Mouse (Mus musculus) heart, postnatal 0 days (tissue): Measurements from ENCODE around the gene Aspscr1. TPM values are rescaled to one million over a fixed set of nuclear protein-coding genes. Genes with fewer than 3 reads are reported as not detected.
"Not testable (repeated sequence)": the region's sequence is repeated elsewhere in the genome, so short reads cannot be mapped to it uniquely, and the experiment has no call there.

Experiments used
- ATAC-seq: fragments of 200-750 bp; cut with Nextera tagmentation; 2 replicates; pipeline ENCODE4 v1.8.0; 2017; ENCODE audit warnings: low read depth, moderate number of reproducible peaks, moderate library complexity; ENCODE audit not compliant: insufficient read depth
- DNase-seq: peaks from one replicate; pipeline ENCODE4 v3.0.0-alpha.2; 2016; ENCODE audit warnings: low spot score
- H3K27ac ChIP-seq: fragments of 300-500 bp; sonication (generic); 2 replicates; pipeline ENCODE4 v1.5.1; 2014; ENCODE audit warnings: low read depth, mild to moderate bottlenecking
- H3K27me3 ChIP-seq: fragments of 300-500 bp; sonication (generic); 2 replicates; pipeline ENCODE4 v1.6.1; 2014; ENCODE audit warnings: low read length, mixed read lengths; ENCODE audit not compliant: control insufficient read depth, insufficient read depth
- H3K36me3 ChIP-seq: fragments of 300-500 bp; sonication (generic); replicated peaks from 2 replicates; pipeline ENCODE4 v1.6.1; 2014; ENCODE audit warnings: low read length, mixed read lengths; ENCODE audit not compliant: control insufficient read depth, insufficient read depth
- H3K4me1 ChIP-seq: fragments of 300-500 bp; sonication (generic); 2 replicates; pipeline ENCODE4 v1.6.1; 2014; ENCODE audit warnings: antibody characterized with exemption; ENCODE audit not compliant: control insufficient read depth, insufficient read depth
- H3K4me2 ChIP-seq: fragments of 300-500 bp; sonication (generic); 2 replicates; pipeline ENCODE4 v1.6.1; 2014; ENCODE audit warnings: low read depth, mild to moderate bottlenecking, low read length, moderate library complexity
- H3K4me3 ChIP-seq: fragments of 300-500 bp; sonication (generic); 2 replicates; pipeline ENCODE4 v1.5.1; 2014; ENCODE audit warnings: low read depth, low read length
- H3K9ac ChIP-seq: fragments of 300-500 bp; sonication (generic); replicated peaks from 2 replicates; pipeline ENCODE4 v1.6.1; 2014; ENCODE audit warnings: low read depth, low read length, mixed read lengths
- H3K9me3 ChIP-seq: fragments of 300-500 bp; sonication (generic); replicated peaks from 2 replicates; pipeline ENCODE4 v1.6.1; 2016; ENCODE audit warnings: low read length; ENCODE audit not compliant: control insufficient read depth
- CTCF ChIP-seq: IDR thresholded peaks from 2 replicates; pipeline ENCODE4 v1.5.1; 2016; ENCODE audit warnings: antibody characterized with exemption, control low read depth, low read depth
- EP300 ChIP-seq: IDR thresholded peaks from 2 replicates; pipeline ENCODE4 v1.6.1; 2016; ENCODE audit warnings: antibody characterized with exemption, low read depth
- WGBS: fragments of 180-500 bp; shearing (Covaris S2); extraction: QIAGEN DNeasy Blood & Tissue Kit; methylation state at CpG from one replicate; pipeline ENCODE4 v1.1.7; 2014; 5-methylcytosine and 5-hydroxymethylcytosine counted together
- polyA plus RNA-seq: library from polyadenylated mRNA; unstranded; fragments of >200 nt; fragmentation: Nextera tagmentation; extraction: Ambion mirVana; gene quantifications from 2 replicates; pipeline ENCODE4 v1.2.1, GENCODE M21; 2015
- total RNA-seq: library from RNA; depleted of rRNA; stranded (reverse); fragments of >200 nt; gene quantifications from 2 replicates; pipeline ENCODE4 v1.2.3, GENCODE M21; 2014; ENCODE audit warnings: low replicate concordance

The Aspscr1 gene
- total and polyA plus RNA-seq, 2 experiments from 2014 or later: 87.9 to 146 TPM

DNA sequence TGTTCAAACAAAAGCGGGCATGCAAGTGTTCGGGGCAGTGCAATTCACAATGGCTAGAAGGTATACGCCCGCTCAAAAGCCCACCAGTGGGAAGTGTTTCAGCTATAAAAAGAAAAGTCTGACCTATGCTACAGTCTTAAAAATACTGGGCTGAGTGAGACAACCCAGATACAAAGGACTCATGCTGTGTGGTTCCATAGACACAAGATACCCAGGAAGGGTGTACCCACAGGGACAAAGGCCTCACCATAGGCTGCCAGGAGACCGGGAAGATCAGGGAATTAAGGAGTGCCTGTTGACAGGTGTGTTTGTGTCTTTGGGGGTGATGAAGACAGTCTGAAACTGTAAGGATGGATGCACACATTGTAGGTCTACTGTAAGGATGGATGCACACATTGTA lies 9.1 kb upstream of the Aspscr1 start:
- WGBS: 88% methylated on average over 5 of the region's 5 CpGs
- TF ChIP-seq EP300 (no peak), CTCF (no peak)
- Histone ChIP-seq H3K9me3 (no peaks in the 10 kb centered on the region), H3K4me3 (no peak overlapping the region), H3K4me1 (peaks cover 12% of the 10 kb centered on the region), H3K36me3 (no peaks in the 10 kb centered on the region), H3K27ac (no peak overlapping the region), H3K9ac (no peak overlapping the region), H3K27me3 (peaks cover 60% of the 10 kb centered on the region), H3K4me2 (no peak overlapping the region)
- ATAC-seq (no peak), DNase-seq (no peak)

GRCm38 (mm10) chr11:120665406-120665805 lies 7.4 kb upstream of the Aspscr1 start:
- DNase-seq: no peak
- 53% methylated on average over 3 of the region's 3 CpGs for WGBS
- Histone ChIP-seq H3K27me3 (peaks cover 43% of the 10 kb centered on the region), H3K9ac (no peak overlapping the region), H3K36me3 (no peaks in the 10 kb centered on the region), H3K9me3 (no peaks in the 10 kb centered on the region), H3K27ac (no peak overlapping the region), H3K4me2 (no peak overlapping the region), H3K4me1 (peaks cover 8% of the 10 kb centered on the region), H3K4me3 (no peak overlapping the region)
- peak; percentile 47 for ATAC-seq
- TF ChIP-seq EP300 (no peak), CTCF (no peak)

DNA sequence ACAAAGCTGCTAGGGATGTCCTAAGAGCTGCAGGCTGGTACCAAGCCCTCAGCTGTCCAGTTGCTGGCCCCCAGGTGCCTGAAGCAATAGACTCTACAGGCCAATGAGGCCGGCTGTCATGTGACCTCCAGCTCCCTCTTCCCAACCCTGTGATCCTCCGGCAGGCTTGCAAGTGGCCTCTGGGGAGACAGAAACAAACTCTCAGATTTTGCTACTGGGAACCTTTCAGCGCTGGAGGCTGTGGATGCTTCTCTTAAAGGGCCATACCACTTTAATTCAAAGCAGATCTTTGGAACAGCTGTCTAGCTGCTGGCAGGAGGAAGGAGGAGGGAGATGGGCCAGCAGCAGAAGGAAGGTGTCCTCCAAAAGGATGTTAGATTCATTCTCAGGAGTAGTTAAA lies 6.2 kb upstream of the Aspscr1 start:
- 13% methylated on average over 3 of the region's 3 CpGs for WGBS
- DNase-seq: no peak
- Histone ChIP-seq H3K4me3 (no peak overlapping the region), H3K4me1 (no peaks in the 10 kb centered on the region; the same call in 1 of the 2 replicates), H3K9ac (no peak overlapping the region), H3K4me2 (no peak overlapping the region), H3K27me3 (peaks cover 31% of the 10 kb centered on the region), H3K36me3 (no peaks in the 10 kb centered on the region), H3K27ac (no peak overlapping the region), H3K9me3 (no peaks in the 10 kb centered on the region)
- no peak for ATAC-seq
- no peak for TF ChIP-seq EP300
- TF ChIP-seq CTCF: no peak

GRCm38 (mm10) chr11:120673594-120674122 lies 885 bp downstream of the Aspscr1 start:
- Histone ChIP-seq H3K27me3 (no peaks in the 10 kb centered on the region), H3K4me3 (peak overlapping the region; percentile 92), H3K9me3 (no peaks in the 10 kb centered on the region), H3K9ac (peak overlapping the region; percentile 72), H3K36me3 (peaks cover 23% of the 10 kb centered on the region), H3K27ac (peak overlapping the region; percentile 87), H3K4me1 (peaks cover 12% of the 10 kb centered on the region), H3K4me2 (peak overlapping the region; percentile 75)
- 33% methylated on average over 12 of the region's 12 CpGs for WGBS
- DNase-seq (no peak), ATAC-seq (peak; percentile 3; the same call in 1 of the 2 replicates)
- TF ChIP-seq EP300 (no peak), CTCF (no peak)

DNA sequence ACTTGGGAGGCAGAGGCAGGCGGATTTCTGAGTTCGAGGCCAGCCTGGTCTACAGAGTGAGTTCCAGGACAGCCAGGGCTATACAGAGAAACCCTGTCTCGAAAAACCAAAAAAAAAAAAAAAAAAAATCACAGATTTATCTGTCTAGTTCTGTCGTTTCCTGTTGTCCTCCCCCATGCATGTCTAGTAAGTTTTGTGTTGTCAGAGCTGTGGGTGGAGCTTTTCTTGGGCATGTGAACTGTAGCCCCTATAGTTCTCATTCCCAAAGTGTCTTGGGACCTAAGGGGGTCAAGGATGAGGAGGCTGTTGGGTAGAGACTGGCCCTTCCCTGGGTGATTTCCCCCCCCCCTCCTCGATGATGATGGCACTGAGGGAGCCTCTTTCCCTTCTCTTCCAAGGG lies 3.1 kb downstream of the Aspscr1 start:
- not testable (repeated sequence) for H3K27ac ChIP-seq, H3K4me2 ChIP-seq, DNase-seq, H3K9ac ChIP-seq, H3K4me3 ChIP-seq, ATAC-seq, H3K9me3 ChIP-seq, H3K27me3 ChIP-seq
- 73% methylated on average over 3 of the region's 5 CpGs for WGBS
- peaks cover 32% of the 10 kb centered on the region for H3K36me3 ChIP-seq
- H3K4me1 ChIP-seq: peaks cover 12% of the 10 kb centered on the region

DNA sequence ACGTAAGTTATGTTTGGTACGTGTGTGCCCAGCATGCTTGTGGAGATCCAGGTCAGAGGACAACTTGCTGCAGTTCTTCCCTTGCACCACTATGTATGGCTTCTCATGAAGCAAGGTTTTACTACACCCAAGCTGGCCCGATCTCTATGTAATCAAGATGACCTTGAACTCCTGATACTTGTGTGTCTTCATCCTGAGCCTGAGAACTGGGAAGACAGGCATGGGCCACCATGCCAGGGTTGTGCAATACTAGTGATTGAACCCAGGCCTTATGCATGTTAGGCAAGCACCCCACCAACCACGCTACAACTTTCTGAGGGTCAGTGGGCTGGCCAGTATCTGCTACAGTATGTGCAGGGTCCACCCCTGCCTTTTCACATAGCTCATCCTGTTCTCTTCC lies 4.2 kb downstream of the Aspscr1 start:
- no peak for DNase-seq
- Histone ChIP-seq H3K9me3 (no peaks in the 10 kb centered on the region), H3K4me3 (no peak overlapping the region), H3K4me2 (no peak overlapping the region), H3K27me3 (no peaks in the 10 kb centered on the region), H3K9ac (no peak overlapping the region), H3K36me3 (peaks cover 39% of the 10 kb centered on the region), H3K27ac (no peak overlapping the region), H3K4me1 (peaks cover 12% of the 10 kb centered on the region)
- TF ChIP-seq EP300: no peak
- no peak for ATAC-seq
- WGBS: 72% methylated on average over 4 of the region's 4 CpGs
